Mouse (Mus musculus): Measurements from ENCODE around the gene Itgav. TPM values are rescaled to one million over a fixed set of nuclear protein-coding genes. Genes with fewer than 3 reads are reported as not detected.

The Itgav gene
- polyA plus RNA-seq, 1 experiment from 2014 or later, result 34.8 TPM

DNA sequence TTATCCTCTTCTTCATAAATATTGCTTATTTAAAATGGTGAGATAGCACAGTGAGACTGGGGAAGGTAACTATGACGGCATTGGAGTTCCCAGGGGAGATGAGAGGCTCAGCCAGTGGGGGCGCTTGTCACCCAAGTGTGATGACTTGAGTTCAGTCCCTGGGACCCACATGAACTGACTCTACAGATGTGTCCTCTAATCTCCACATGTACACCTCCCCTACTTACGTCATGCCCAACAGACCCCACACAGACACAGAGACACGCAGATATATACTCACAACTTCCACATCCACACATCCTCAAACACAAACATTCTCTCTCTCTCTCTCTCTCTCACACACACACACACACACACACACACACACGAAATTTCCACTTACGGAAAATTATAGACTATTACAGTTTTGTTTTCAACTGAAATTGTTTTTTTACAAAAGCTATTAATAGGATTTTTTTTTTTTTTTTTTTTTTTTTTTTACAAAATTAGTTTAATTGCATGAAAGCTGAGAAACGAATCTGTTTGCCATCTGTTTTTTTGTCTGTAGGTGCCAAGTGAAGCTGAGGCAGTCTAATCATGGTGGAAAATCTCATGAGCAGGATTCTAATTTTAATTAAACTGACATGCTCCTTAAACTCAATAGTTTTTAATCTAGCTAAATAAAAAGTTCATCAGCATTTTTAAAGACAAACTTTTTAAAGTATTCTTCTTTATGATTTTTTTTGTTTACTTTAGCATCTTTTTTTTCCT is 38.1 kb downstream of the Itgav start:
- no peaks in the 10 kb centered on the region for H3K9me3 ChIP-seq (replicated peaks; ENCODE audit: control insufficient read depth, low read length)
- ATAC-seq (replicated peaks; ENCODE audit: extremely low read depth, insufficient read depth, low FRiP score), result no peak
- no peak overlapping the region for H3K4me3 ChIP-seq (ENCODE audit: low read length)
- H3K27me3 ChIP-seq (ENCODE audit: control insufficient read depth, insufficient read depth, low read length), result peaks cover 16% of the 10 kb centered on the region
- H3K36me3 ChIP-seq (ENCODE audit: control insufficient read depth, insufficient read depth), result peaks cover 6% of the 10 kb centered on the region
- no peak overlapping the region for H3K4me2 ChIP-seq (ENCODE audit: low read depth, low read length)
- peaks cover 14% of the 10 kb centered on the region for H3K4me1 ChIP-seq (ENCODE audit: control insufficient read depth, insufficient read depth, low read length)
- H3K27ac ChIP-seq (ENCODE audit: low read length), result no peak overlapping the region
- no peak overlapping the region for H3K9ac ChIP-seq (ENCODE audit: low read length)
- WGBS, result 77% methylated on average over 7 of the region's 7 CpGs

DNA sequence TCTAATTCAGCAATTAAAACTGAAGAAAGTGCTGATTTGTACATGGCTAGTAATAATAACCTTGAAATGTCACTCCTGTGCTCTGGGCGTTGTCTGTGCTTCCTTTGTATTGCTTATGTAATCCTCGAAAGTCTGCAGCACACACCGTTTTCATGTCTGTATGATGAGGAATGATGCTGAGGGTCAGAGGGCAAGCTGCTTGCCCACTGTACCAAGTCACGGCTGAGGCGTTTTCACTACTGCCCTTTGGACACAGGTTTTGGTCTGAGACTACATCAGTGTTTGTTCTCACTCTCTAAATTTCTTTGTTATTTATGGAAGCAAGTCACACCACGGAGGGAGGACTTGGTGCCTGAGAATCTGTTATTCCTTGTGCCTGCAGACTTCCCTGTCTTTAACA is 41.9 kb downstream of the Itgav start:
- Histone ChIP-seq H3K4me2 (ENCODE audit: low read depth, low read length) (no peak overlapping the region), H3K4me3 (ENCODE audit: low read length) (no peak overlapping the region), H3K4me1 (ENCODE audit: control insufficient read depth, insufficient read depth, low read length) (no peaks in the 10 kb centered on the region), H3K27ac (ENCODE audit: low read length) (no peak overlapping the region), H3K36me3 (ENCODE audit: control insufficient read depth, insufficient read depth) (peaks cover 11% of the 10 kb centered on the region), H3K9ac (ENCODE audit: low read length) (no peak overlapping the region), H3K9me3 (replicated peaks; ENCODE audit: control insufficient read depth, low read length) (no peaks in the 10 kb centered on the region), H3K27me3 (ENCODE audit: control insufficient read depth, insufficient read depth, low read length) (peaks cover 14% of the 10 kb centered on the region)
- WGBS, result 73% methylated on average over 6 of the region's 6 CpGs
- no peak for ATAC-seq (replicated peaks; ENCODE audit: extremely low read depth, insufficient read depth, low FRiP score)

GRCm38 (mm10) chr2:83766878-83767277 is 42.7 kb downstream of the Itgav start:
- peaks cover 14% of the 10 kb centered on the region for H3K27me3 ChIP-seq (ENCODE audit: control insufficient read depth, insufficient read depth, low read length)
- no peak overlapping the region for H3K4me3 ChIP-seq (ENCODE audit: low read length)
- no peak overlapping the region for H3K4me2 ChIP-seq (ENCODE audit: low read depth, low read length)
- 50% methylated on average over 1 of the region's 1 CpGs for WGBS
- H3K36me3 ChIP-seq (ENCODE audit: control insufficient read depth, insufficient read depth), result peaks cover 11% of the 10 kb centered on the region
- no peak overlapping the region for H3K27ac ChIP-seq (ENCODE audit: low read length)
- H3K9ac ChIP-seq (ENCODE audit: low read length), result no peak overlapping the region
- ATAC-seq (replicated peaks; ENCODE audit: extremely low read depth, insufficient read depth, low FRiP score), result no peak
- no peaks in the 10 kb centered on the region for H3K9me3 ChIP-seq (replicated peaks; ENCODE audit: control insufficient read depth, low read length)
- no peaks in the 10 kb centered on the region for H3K4me1 ChIP-seq (ENCODE audit: control insufficient read depth, insufficient read depth, low read length)

DNA sequence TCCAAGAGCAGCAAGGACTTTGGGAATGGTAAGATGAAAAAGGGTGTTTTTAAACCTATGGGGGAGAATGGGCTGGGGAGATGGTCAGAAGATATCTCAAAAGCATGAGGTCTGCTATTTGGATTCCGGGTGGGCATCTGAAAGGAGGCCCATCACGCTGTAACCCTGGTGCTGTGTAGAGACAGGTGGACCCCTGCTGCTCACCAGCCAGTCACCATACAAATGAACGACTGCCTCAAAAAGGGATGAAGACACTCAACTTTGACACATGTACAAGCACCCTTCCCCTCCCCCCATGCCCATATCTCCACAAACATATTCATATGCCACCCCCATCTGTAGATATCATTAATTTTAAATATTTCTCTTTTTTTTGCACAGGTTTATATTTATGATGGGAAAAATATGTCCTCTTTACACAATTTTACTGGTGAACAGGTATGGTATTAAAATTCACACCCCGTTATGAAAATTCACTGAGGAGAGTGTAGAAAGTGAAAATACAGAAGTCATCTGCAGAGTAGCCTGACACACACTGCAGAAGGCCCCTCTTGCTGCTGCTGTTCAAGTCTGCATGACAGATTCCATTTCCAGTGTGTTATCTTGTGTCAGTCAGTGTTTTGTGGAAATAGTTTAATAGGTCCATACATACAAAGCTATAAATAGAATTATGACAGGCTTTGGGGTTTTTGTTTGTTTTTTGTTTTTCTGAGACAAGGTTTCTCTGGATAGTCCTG is 44.3 kb downstream of the Itgav start:
- H3K4me3 ChIP-seq (ENCODE audit: low read length), result no peak overlapping the region
- H3K27ac ChIP-seq (ENCODE audit: low read length), result no peak overlapping the region
- no peaks in the 10 kb centered on the region for H3K4me1 ChIP-seq (ENCODE audit: control insufficient read depth, insufficient read depth, low read length)
- H3K9ac ChIP-seq (ENCODE audit: low read length), result no peak overlapping the region
- peaks cover 21% of the 10 kb centered on the region for H3K36me3 ChIP-seq (ENCODE audit: control insufficient read depth, insufficient read depth)
- H3K27me3 ChIP-seq (ENCODE audit: control insufficient read depth, insufficient read depth, low read length), result peaks cover 5% of the 10 kb centered on the region
- H3K9me3 ChIP-seq (replicated peaks; ENCODE audit: control insufficient read depth, low read length), result no peaks in the 10 kb centered on the region
- 89% methylated on average over 4 of the region's 4 CpGs for WGBS
- no peak for ATAC-seq (replicated peaks; ENCODE audit: extremely low read depth, insufficient read depth, low FRiP score)
- H3K4me2 ChIP-seq (ENCODE audit: low read depth, low read length), result no peak overlapping the region

DNA sequence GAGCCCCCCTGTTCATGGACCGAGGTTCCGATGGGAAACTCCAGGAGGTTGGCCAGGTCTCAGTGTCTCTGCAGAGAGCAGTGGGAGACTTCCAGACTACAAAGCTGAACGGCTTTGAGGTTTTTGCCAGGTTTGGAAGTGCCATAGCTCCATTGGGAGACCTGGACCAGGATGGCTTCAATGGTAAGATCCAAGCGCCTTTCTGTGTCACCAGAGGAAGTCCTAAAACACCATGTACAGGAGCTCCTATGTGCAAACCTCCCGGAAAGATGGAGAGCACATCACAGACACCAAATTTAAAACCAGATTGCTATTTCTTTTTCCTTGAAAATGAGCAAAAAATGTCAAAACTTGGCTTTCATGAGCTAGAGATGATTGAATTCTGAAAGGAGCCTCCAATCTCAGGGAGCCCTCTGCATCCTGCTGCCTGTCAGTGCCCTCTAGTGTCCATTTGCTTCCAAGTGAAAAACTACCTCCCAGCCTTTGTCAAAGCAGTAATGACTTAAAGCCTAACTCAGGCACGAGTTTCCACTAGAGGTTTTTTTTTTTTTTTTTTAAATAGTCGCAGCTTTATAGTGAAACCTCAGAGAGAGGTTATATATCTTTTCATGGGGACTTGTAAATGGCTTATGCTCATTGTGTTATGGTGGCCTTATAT is 47.1 kb downstream of the Itgav start:
- no peak overlapping the region for H3K4me3 ChIP-seq (ENCODE audit: low read length)
- no peaks in the 10 kb centered on the region for H3K4me1 ChIP-seq (ENCODE audit: control insufficient read depth, insufficient read depth, low read length)
- no peak overlapping the region for H3K9ac ChIP-seq (ENCODE audit: low read length)
- WGBS, result 56% methylated on average over 7 of the region's 7 CpGs
- no peak overlapping the region for H3K4me2 ChIP-seq (ENCODE audit: low read depth, low read length)
- H3K36me3 ChIP-seq (ENCODE audit: control insufficient read depth, insufficient read depth), result peaks cover 24% of the 10 kb centered on the region
- no peaks in the 10 kb centered on the region for H3K9me3 ChIP-seq (replicated peaks; ENCODE audit: control insufficient read depth, low read length)
- ATAC-seq (replicated peaks; ENCODE audit: extremely low read depth, insufficient read depth, low FRiP score), result no peak
- peaks cover 3% of the 10 kb centered on the region; the same call in 1 of the 2 replicates for H3K27me3 ChIP-seq (ENCODE audit: control insufficient read depth, insufficient read depth, low read length)
- no peak overlapping the region for H3K27ac ChIP-seq (ENCODE audit: low read length)

- ATAC-seq (replicated peaks; ENCODE audit: extremely low read depth, insufficient read depth, low FRiP score), result no peak
- Histone ChIP-seq H3K9me3 (replicated peaks; ENCODE audit: control insufficient read depth, low read length) (no peaks in the 10 kb centered on the region), H3K27ac (ENCODE audit: low read length) (no peak overlapping the region), H3K4me1 (ENCODE audit: control insufficient read depth, insufficient read depth, low read length) (no peaks in the 10 kb centered on the region), H3K4me2 (ENCODE audit: low read depth, low read length) (no peak overlapping the region), H3K27me3 (ENCODE audit: control insufficient read depth, insufficient read depth, low read length) (no peaks in the 10 kb centered on the region), H3K4me3 (ENCODE audit: low read length) (no peak overlapping the region), H3K9ac (ENCODE audit: low read length) (no peak overlapping the region), H3K36me3 (ENCODE audit: control insufficient read depth, insufficient read depth) (peaks cover 27% of the 10 kb centered on the region)
- WGBS, result 91% methylated on average over 20 of the region's 20 CpGs
Observed at GRCm38 (mm10) chr2:83791330-83792073, 67.3 kb downstream of the Itgav start.

DNA sequence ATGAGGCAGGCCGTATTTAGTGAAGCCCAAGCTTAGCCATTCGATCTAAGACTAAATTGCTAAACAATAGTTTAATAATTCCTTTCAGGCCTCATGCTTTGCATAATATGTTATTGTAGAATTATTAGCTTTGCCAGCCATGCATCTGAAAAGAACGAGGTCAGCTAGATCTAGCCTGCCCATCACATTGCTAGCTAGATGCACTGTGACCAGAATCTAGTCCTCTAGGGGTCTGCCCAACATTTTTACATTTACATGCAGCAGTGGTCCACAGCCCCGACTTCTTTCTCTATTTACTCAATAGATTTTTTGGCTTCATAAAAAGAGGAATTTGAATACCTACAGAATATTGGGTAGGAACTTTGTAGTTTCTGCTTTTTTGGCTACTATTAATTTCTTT is 67.9 kb downstream of the Itgav start:
- Histone ChIP-seq H3K27me3 (ENCODE audit: control insufficient read depth, insufficient read depth, low read length) (no peaks in the 10 kb centered on the region), H3K9ac (ENCODE audit: low read length) (no peak overlapping the region), H3K27ac (ENCODE audit: low read length) (no peak overlapping the region), H3K4me2 (ENCODE audit: low read depth, low read length) (no peak overlapping the region), H3K9me3 (replicated peaks; ENCODE audit: control insufficient read depth, low read length) (no peaks in the 10 kb centered on the region), H3K4me3 (ENCODE audit: low read length) (no peak overlapping the region), H3K36me3 (ENCODE audit: control insufficient read depth, insufficient read depth) (peaks cover 27% of the 10 kb centered on the region), H3K4me1 (ENCODE audit: control insufficient read depth, insufficient read depth, low read length) (no peaks in the 10 kb centered on the region)
- no peak for ATAC-seq (replicated peaks; ENCODE audit: extremely low read depth, insufficient read depth, low FRiP score)
- WGBS, result 92% methylated on average over 4 of the region's 4 CpGs

DNA sequence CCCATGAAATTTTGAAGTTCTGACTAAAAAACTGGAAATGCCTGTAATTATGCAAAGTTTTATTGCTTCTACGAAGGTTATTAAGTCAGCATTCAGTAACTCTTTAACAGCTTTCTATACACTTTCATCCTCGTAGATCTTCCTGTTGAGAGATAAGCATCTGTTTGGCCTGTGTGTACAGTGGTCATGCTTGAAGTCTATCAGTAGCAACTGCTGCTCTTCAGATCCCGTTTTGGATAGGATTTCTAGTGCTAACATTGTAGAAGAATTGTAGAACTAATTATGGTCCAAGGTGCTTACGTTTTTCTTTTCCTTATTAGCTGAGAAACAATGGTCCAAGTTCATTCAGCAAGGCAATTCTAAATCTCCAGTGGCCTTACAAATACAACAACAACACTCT is 71.6 kb downstream of the Itgav start:
- no peak overlapping the region for H3K4me3 ChIP-seq (ENCODE audit: low read length)
- H3K9me3 ChIP-seq (replicated peaks; ENCODE audit: control insufficient read depth, low read length), result no peaks in the 10 kb centered on the region
- peaks cover 43% of the 10 kb centered on the region for H3K36me3 ChIP-seq (ENCODE audit: control insufficient read depth, insufficient read depth)
- H3K4me1 ChIP-seq (ENCODE audit: control insufficient read depth, insufficient read depth, low read length), result no peaks in the 10 kb centered on the region
- no peak overlapping the region for H3K27ac ChIP-seq (ENCODE audit: low read length)
- no peaks in the 10 kb centered on the region for H3K27me3 ChIP-seq (ENCODE audit: control insufficient read depth, insufficient read depth, low read length)
- no peak overlapping the region for H3K4me2 ChIP-seq (ENCODE audit: low read depth, low read length)
- H3K9ac ChIP-seq (ENCODE audit: low read length), result no peak overlapping the region
- 73% methylated on average over 4 of the region's 4 CpGs for WGBS
- ATAC-seq (replicated peaks; ENCODE audit: extremely low read depth, insufficient read depth, low FRiP score), result no peak
